Mouse (Mus musculus): Measurements from ENCODE around the gene Wnt8b. TPM values are rescaled to one million over a fixed set of nuclear protein-coding genes. Genes with fewer than 3 reads are reported as not detected.

Wnt8b gene
- polyA plus RNA-seq, 1 experiment from 2014 or later = 0.19 TPM

DNA sequence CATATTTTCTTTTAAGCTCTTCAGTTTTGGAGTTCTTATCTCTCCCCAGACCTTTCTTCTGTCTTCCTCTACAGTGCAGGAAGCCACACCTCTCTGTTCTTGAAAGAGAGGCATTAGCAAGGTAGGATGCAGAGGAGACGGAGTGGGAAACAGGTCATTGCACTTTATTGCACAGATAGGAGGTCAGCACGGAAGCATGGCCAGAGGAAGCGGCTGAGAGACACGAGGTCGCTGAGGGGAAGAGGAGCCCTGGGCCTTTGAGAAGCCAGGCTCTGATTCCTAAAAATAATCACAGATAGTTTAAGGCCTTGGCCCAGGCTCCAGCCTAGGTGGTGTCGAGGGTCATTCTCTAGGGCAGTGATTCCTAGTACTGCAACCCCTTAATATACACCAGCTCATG, 22.5 kb downstream of the Wnt8b start:
- Histone ChIP-seq H3K27me3 (replicated peaks; ENCODE audit: control insufficient read depth, insufficient read depth, low read length) (peaks cover 56% of the 10 kb centered on the region), H3K4me2 (ENCODE audit: low read length) (no peak overlapping the region), H3K4me1 (ENCODE audit: control insufficient read depth, insufficient read depth, low read depth, low read length) (peaks cover 20% of the 10 kb centered on the region), H3K4me3 (ENCODE audit: low read length) (no peak overlapping the region), H3K36me3 (ENCODE audit: control insufficient read depth, insufficient read depth, low read length) (no peaks in the 10 kb centered on the region), H3K27ac (ENCODE audit: low read depth, low read length) (no peak overlapping the region), H3K9me3 (ENCODE audit: control insufficient read depth, low read length) (no peaks in the 10 kb centered on the region), H3K9ac (ENCODE audit: low read depth, low read length) (no peak overlapping the region)
- 44% methylated on average over 6 of the region's 6 CpGs for WGBS
- no peak for ATAC-seq

DNA sequence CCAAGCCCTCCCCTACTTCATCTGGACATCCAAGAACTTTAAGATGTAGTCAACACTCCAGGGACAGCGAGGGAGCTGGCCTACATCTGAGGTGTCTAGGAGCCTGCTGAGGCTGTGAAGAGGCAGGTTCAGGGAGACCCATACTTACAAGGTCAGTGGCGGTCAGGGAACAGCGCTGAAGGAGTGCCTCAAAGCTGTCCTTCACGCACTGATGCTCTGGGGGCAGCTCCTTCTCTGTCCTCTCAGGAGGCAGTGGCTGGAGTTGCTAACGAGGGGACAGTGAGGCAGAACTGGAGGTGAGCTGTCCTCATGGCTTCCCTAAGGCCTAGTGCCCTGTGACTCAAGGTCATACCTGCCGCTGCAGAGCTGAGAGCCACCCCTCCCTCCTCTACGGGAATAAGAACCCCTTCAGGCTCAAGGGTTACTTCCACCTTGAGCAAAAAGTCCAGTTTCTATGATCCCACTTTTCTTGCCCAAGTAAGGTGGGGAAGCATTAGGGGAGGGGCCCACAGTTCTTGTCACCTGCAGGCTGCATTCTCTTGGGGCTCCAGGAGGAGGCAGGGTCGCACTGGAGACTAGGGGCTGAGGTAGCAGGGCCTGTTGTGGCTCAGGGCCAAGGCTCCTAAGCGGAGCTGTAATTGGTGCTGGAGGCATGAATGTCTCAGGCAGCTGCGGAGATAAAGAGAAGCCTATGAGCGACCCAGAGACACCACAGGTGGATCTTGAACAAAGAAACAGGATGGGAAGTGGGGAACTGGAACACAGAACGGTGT, 24.9 kb downstream of the Wnt8b start:
- Histone ChIP-seq H3K36me3 (ENCODE audit: control insufficient read depth, insufficient read depth, low read length) (no peaks in the 10 kb centered on the region), H3K4me1 (ENCODE audit: control insufficient read depth, insufficient read depth, low read depth, low read length) (peaks cover 6% of the 10 kb centered on the region; the same call in 1 of the 2 replicates), H3K4me2 (ENCODE audit: low read length) (no peak overlapping the region), H3K4me3 (ENCODE audit: low read length) (no peak overlapping the region), H3K27me3 (replicated peaks; ENCODE audit: control insufficient read depth, insufficient read depth, low read length) (peaks cover 35% of the 10 kb centered on the region), H3K27ac (ENCODE audit: low read depth, low read length) (no peak overlapping the region), H3K9me3 (ENCODE audit: control insufficient read depth, low read length) (no peaks in the 10 kb centered on the region), H3K9ac (ENCODE audit: low read depth, low read length) (no peak overlapping the region)
- WGBS = 43% methylated on average over 12 of the region's 12 CpGs
- no peak for ATAC-seq

DNA sequence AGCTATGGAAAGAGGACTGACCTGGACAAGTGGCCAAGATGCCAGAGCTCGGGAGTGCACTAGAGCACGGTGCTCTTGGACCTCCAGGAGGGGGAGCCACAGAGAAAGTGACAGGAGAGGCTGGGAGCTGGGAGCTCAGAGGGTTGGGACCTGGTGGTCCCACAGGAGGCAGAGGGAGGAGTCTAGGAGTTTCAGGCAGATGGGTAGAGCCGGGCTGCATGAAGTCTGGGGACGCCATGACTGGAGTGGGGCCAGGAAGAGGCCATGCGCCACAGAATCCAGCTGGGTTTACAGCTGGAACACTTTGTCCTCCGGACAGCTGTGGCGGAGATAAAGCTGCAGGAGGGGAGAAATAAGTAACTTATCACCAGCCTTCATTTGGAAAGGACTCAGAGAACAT, 25.9 kb downstream of the Wnt8b start:
- no peak overlapping the region for H3K27ac ChIP-seq (ENCODE audit: low read depth, low read length)
- no peak overlapping the region for H3K4me2 ChIP-seq (ENCODE audit: low read length)
- peaks cover 6% of the 10 kb centered on the region; the same call in 1 of the 2 replicates for H3K4me1 ChIP-seq (ENCODE audit: control insufficient read depth, insufficient read depth, low read depth, low read length)
- no peak overlapping the region for H3K9ac ChIP-seq (ENCODE audit: low read depth, low read length)
- no peaks in the 10 kb centered on the region for H3K9me3 ChIP-seq (ENCODE audit: control insufficient read depth, low read length)
- 20% methylated on average over 7 of the region's 7 CpGs for WGBS
- H3K36me3 ChIP-seq (ENCODE audit: control insufficient read depth, insufficient read depth, low read length) = no peaks in the 10 kb centered on the region
- no peak for ATAC-seq
- peaks cover 27% of the 10 kb centered on the region for H3K27me3 ChIP-seq (replicated peaks; ENCODE audit: control insufficient read depth, insufficient read depth, low read length)
- H3K4me3 ChIP-seq (ENCODE audit: low read length) = no peak overlapping the region

- H3K4me3 ChIP-seq (ENCODE audit: low read length) = no peak overlapping the region
- H3K4me2 ChIP-seq (ENCODE audit: low read length) = no peak overlapping the region
- H3K4me1 ChIP-seq (ENCODE audit: control insufficient read depth, insufficient read depth, low read depth, low read length) = no peaks in the 10 kb centered on the region
- H3K9ac ChIP-seq (ENCODE audit: low read depth, low read length) = no peak overlapping the region
- H3K36me3 ChIP-seq (ENCODE audit: control insufficient read depth, insufficient read depth, low read length) = no peaks in the 10 kb centered on the region
- no peak overlapping the region for H3K27ac ChIP-seq (ENCODE audit: low read depth, low read length)
- H3K27me3 ChIP-seq (replicated peaks; ENCODE audit: control insufficient read depth, insufficient read depth, low read length) = no peaks in the 10 kb centered on the region
- no peak for ATAC-seq
- H3K9me3 ChIP-seq (ENCODE audit: control insufficient read depth, low read length) = no peaks in the 10 kb centered on the region
- WGBS = 88% methylated on average over 9 of the region's 9 CpGs
Measured at GRCm38 (mm10) chr19:44525551-44526205, 32.4 kb downstream of the Wnt8b start.

DNA sequence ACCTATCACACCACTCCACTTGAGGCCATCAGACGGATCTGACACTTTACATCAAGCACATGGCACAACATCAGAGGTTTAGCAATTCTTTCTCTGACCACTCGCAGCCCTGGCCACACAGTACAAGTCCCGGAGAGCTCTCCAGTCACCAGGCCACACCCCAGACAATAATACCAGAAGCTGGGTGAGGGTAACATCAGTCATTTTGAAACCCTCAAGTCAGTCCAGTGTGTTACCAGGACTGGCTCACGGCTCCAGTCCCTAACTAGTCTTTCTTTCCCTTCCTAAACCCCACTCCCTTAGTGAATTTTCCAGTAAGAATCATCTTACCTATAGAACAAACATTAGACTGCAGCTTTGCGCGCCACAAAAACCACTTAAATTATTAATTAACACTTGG, 36.7 kb downstream of the Wnt8b start:
- no peak overlapping the region for H3K4me3 ChIP-seq (ENCODE audit: low read length)
- no peak overlapping the region for H3K9ac ChIP-seq (ENCODE audit: low read depth, low read length)
- no peaks in the 10 kb centered on the region for H3K9me3 ChIP-seq (ENCODE audit: control insufficient read depth, low read length)
- H3K4me1 ChIP-seq (ENCODE audit: control insufficient read depth, insufficient read depth, low read depth, low read length) = no peaks in the 10 kb centered on the region
- no peak for ATAC-seq
- H3K27me3 ChIP-seq (replicated peaks; ENCODE audit: control insufficient read depth, insufficient read depth, low read length) = no peaks in the 10 kb centered on the region; the same call in 1 of the 2 replicates
- WGBS = 85% methylated on average over 6 of the region's 6 CpGs
- H3K4me2 ChIP-seq (ENCODE audit: low read length) = no peak overlapping the region
- no peak overlapping the region for H3K27ac ChIP-seq (ENCODE audit: low read depth, low read length)
- no peaks in the 10 kb centered on the region for H3K36me3 ChIP-seq (ENCODE audit: control insufficient read depth, insufficient read depth, low read length)

DNA sequence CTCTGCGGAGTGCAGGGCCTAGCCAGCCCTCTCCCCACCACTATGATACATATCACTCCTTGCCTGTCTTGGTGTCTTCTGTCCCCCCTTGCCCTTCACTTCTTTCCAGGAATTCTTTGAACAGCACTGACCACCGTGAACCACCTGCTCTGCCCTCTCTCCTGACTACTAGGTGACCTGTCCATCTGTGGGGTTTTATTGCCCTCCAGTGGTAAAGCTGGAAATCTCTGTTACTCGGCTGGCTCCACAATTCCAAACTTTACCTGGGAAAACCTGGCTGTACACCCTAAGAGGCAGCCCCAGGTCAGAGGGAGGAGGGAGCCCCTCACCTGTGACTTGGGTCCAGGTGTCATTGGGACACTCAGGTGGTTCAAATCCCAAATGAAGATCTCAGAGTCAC, 42.1 kb downstream of the Wnt8b start:
- Histone ChIP-seq H3K27ac (ENCODE audit: low read depth, low read length) (no peak overlapping the region), H3K4me2 (ENCODE audit: low read length) (no peak overlapping the region), H3K4me1 (ENCODE audit: control insufficient read depth, insufficient read depth, low read depth, low read length) (no peaks in the 10 kb centered on the region), H3K9ac (ENCODE audit: low read depth, low read length) (no peak overlapping the region), H3K9me3 (ENCODE audit: control insufficient read depth, low read length) (no peaks in the 10 kb centered on the region), H3K27me3 (replicated peaks; ENCODE audit: control insufficient read depth, insufficient read depth, low read length) (no peaks in the 10 kb centered on the region; the same call in 1 of the 2 replicates), H3K36me3 (ENCODE audit: control insufficient read depth, insufficient read depth, low read length) (no peaks in the 10 kb centered on the region), H3K4me3 (ENCODE audit: low read length) (no peak overlapping the region)
- 39% methylated on average over 3 of the region's 3 CpGs for WGBS
- ATAC-seq = peak; percentile 61; the same call in 1 of the 2 replicates

DNA sequence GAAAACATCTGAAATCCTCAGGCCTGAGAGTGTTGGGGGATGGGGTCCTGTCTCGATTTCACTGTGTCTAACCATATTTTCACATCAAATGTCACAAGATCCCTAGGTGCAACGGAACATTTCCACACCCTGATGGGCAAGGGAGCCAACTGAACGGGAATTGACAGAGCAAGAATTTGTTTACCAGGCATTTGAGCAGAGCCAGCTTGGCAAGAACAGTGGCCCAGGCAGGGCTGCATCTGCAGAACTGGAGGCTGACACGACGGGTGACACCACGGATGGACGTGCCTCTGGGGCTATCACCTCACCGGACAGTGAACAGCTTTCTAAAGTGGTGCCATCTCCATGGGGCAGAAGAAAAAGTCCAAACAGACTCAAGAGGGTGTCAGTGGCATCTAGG, 44.1 kb downstream of the Wnt8b start:
- no peaks in the 10 kb centered on the region for H3K4me1 ChIP-seq (ENCODE audit: control insufficient read depth, insufficient read depth, low read depth, low read length)
- ATAC-seq = no peak
- no peaks in the 10 kb centered on the region; the same call in 1 of the 2 replicates for H3K27me3 ChIP-seq (replicated peaks; ENCODE audit: control insufficient read depth, insufficient read depth, low read length)
- no peak overlapping the region for H3K9ac ChIP-seq (ENCODE audit: low read depth, low read length)
- no peak overlapping the region for H3K4me3 ChIP-seq (ENCODE audit: low read length)
- WGBS = 86% methylated on average over 8 of the region's 8 CpGs
- H3K4me2 ChIP-seq (ENCODE audit: low read length) = no peak overlapping the region
- H3K36me3 ChIP-seq (ENCODE audit: control insufficient read depth, insufficient read depth, low read length) = no peaks in the 10 kb centered on the region
- H3K27ac ChIP-seq (ENCODE audit: low read depth, low read length) = no peak overlapping the region
- H3K9me3 ChIP-seq (ENCODE audit: control insufficient read depth, low read length) = peaks cover 6% of the 10 kb centered on the region

GRCm38 (mm10) chr19:44542694-44543178, 49.5 kb downstream of the Wnt8b start:
- Histone ChIP-seq H3K36me3 (ENCODE audit: control insufficient read depth, insufficient read depth, low read length) (no peaks in the 10 kb centered on the region), H3K4me3 (ENCODE audit: low read length) (no peak overlapping the region), H3K9me3 (ENCODE audit: control insufficient read depth, low read length) (peaks cover 6% of the 10 kb centered on the region), H3K4me2 (ENCODE audit: low read length) (no peak overlapping the region), H3K4me1 (ENCODE audit: control insufficient read depth, insufficient read depth, low read depth, low read length) (peaks cover 4% of the 10 kb centered on the region), H3K9ac (ENCODE audit: low read depth, low read length) (no peak overlapping the region), H3K27ac (ENCODE audit: low read depth, low read length) (no peak overlapping the region), H3K27me3 (replicated peaks; ENCODE audit: control insufficient read depth, insufficient read depth, low read length) (peaks cover 10% of the 10 kb centered on the region)
- no peak for ATAC-seq
- WGBS = 93% methylated on average over 8 of the region's 8 CpGs

- no peak for ATAC-seq
- peaks cover 6% of the 10 kb centered on the region for H3K9me3 ChIP-seq (ENCODE audit: control insufficient read depth, low read length)
- H3K36me3 ChIP-seq (ENCODE audit: control insufficient read depth, insufficient read depth, low read length) = peaks cover 5% of the 10 kb centered on the region; the same call in 1 of the 2 replicates
- no peak overlapping the region; the same call in 1 of the 2 replicates for H3K4me2 ChIP-seq (ENCODE audit: low read length)
- 54% methylated on average over 10 of the region's 10 CpGs for WGBS
- H3K4me3 ChIP-seq (ENCODE audit: low read length) = no peak overlapping the region
- no peak overlapping the region for H3K27ac ChIP-seq (ENCODE audit: low read depth, low read length)
- H3K9ac ChIP-seq (ENCODE audit: low read depth, low read length) = no peak overlapping the region
- peaks cover 4% of the 10 kb centered on the region for H3K4me1 ChIP-seq (ENCODE audit: control insufficient read depth, insufficient read depth, low read depth, low read length)
- peaks cover 10% of the 10 kb centered on the region for H3K27me3 ChIP-seq (replicated peaks; ENCODE audit: control insufficient read depth, insufficient read depth, low read length)
Measured at GRCm38 (mm10) chr19:44544372-44544771, 51.1 kb downstream of the Wnt8b start.
